Mouse (Mus musculus) lung, adult 10 weeks (tissue): ENCODE data around the gene Olfr354. TPM values are rescaled to one million over a fixed set of nuclear protein-coding genes. Genes with fewer than 3 reads are reported as not detected.

Experiments used
- polyA plus RNA-seq: library from polyadenylated mRNA; stranded (reverse); fragments of 350-450 nt; fragmentation: Illumina TruSeq; extraction: RNeasy Lipid Tissue Mini Kit (QIAGEN cat#74804); gene quantifications from one replicate; pipeline ENCODE4 v1.2.3, GENCODE M21; 2014; ENCODE audit warnings: low read depth, low replicate concordance; ENCODE audit not compliant: insufficient read depth

Olfr354 gene
- not detected for polyA plus RNA-seq

GRCm38 (mm10) chr2:36905380-36905779, at the start of gene Olfr354:
Olfr354 (plus strand) TSS chr2:36905680.

GRCm38 (mm10) chr2:36862560-36862959, 42.9 kb upstream of the Olfr354 start, which contains the start of gene Olfr351:
Olfr351 (minus strand) TSS chr2:36862660.

GRCm38 (mm10) chr2:36868160-36868559, 37.3 kb upstream of the Olfr354 start, which contains the start of gene Olfr352:
Olfr352 (plus strand) TSS chr2:36868460.

GRCm38 (mm10) chr2:36892836-36893235, 12.6 kb upstream of the Olfr354 start, which contains the start of gene Olfr353:
Olfr353 (minus strand) TSS chr2:36892936.

GRCm38 (mm10) chr2:36928797-36929196, 23.3 kb downstream of the Olfr354 start, which contains the start of gene Olfr355:
Olfr355 (minus strand) TSS chr2:36928897.

GRCm38 (mm10) chr2:36936821-36937220, 31.3 kb downstream of the Olfr354 start, which contains the start of gene Olfr356:
Olfr356 (plus strand) TSS chr2:36937121.

Other genes starting within 250 kb of the Olfr354 start
- gene Olfr346, start 219.9 kb upstream of the Olfr354 start, polyA plus RNA-seq: not detected
- not detected for gene Olfr347, start 173.8 kb upstream of the Olfr354 start, polyA plus RNA-seq
- not detected for gene Olfr348, start 121.4 kb upstream of the Olfr354 start, polyA plus RNA-seq
- not detected for gene Olfr50, start 115.1 kb upstream of the Olfr354 start, polyA plus RNA-seq
- not detected for gene Olfr3, start 88.6 kb upstream of the Olfr354 start, polyA plus RNA-seq
- gene Olfr350, start 59.4 kb upstream of the Olfr354 start, polyA plus RNA-seq: not detected
- not detected for gene Olfr351, start 43.0 kb upstream of the Olfr354 start, polyA plus RNA-seq
- not detected for gene Olfr352, start 37.2 kb upstream of the Olfr354 start, polyA plus RNA-seq
- gene Olfr353, start 12.7 kb upstream of the Olfr354 start, polyA plus RNA-seq: not detected
- gene Olfr355, start 23.2 kb downstream of the Olfr354 start, polyA plus RNA-seq: not detected
- gene Olfr356, start 31.4 kb downstream of the Olfr354 start, polyA plus RNA-seq: not detected
- gene Olfr357, start 88.1 kb downstream of the Olfr354 start, polyA plus RNA-seq: not detected
- not detected for gene Olfr358, start 103.7 kb downstream of the Olfr354 start, polyA plus RNA-seq
- not detected for gene Olfr360, start 160.1 kb downstream of the Olfr354 start, polyA plus RNA-seq
- gene Olfr361, start 183.6 kb downstream of the Olfr354 start, polyA plus RNA-seq: not detected
- not detected for gene Olfr362, start 212.2 kb downstream of the Olfr354 start, polyA plus RNA-seq
- not detected for gene Olfr364-ps1, start 233.6 kb downstream of the Olfr354 start, polyA plus RNA-seq